Mouse (Mus musculus) heart, embryonic 14.5 days (tissue): ENCODE measurements at regions not wholly inside any gene's neighbourhood (a gene's known extent, or its start where the extent isn't known, plus 50 kb on each side); places are given as distances from the start of the nearest gene placed in this dataset.

Experiments
- ATAC-seq: fragments of 200-750 bp; cut with Nextera tagmentation; 2 replicates; pipeline ENCODE4 v1.8.0; 2017; ENCODE audit warnings: low read depth, moderate TSS enrichment; ENCODE audit not compliant: insufficient number of reproducible peaks, insufficient read depth, low FRiP score
- H3K27ac ChIP-seq, 2 experiments: fragments of 200-500 bp in 1 of 2; fragments of 300-500 bp in 1 of 2; sonication (generic) in 1 of 2; replicated peaks in 1 of 2; 2 replicates each; pipeline ENCODE4 v1.5.1; 2012 to 2014; ENCODE audit warnings: low read depth in 2 of 2, low read length in 2 of 2, control low read depth in 1 of 2, mild to moderate bottlenecking in 1 of 2, mixed read lengths in 1 of 2; ENCODE audit not compliant: control insufficient read depth in 1 of 2, insufficient read depth in 1 of 2
- H3K27me3 ChIP-seq: fragments of 300-500 bp; sonication (generic); 2 replicates; pipeline ENCODE4 v1.6.1; 2014; ENCODE audit warnings: mild to moderate bottlenecking, low read length, control low read depth; ENCODE audit not compliant: control insufficient read depth, insufficient read depth
- H3K36me3 ChIP-seq: fragments of 300-500 bp; sonication (generic); 2 replicates; pipeline ENCODE4 v1.6.1; 2014; ENCODE audit warnings: mild to moderate bottlenecking, control low read depth, low read length, mixed read lengths; ENCODE audit not compliant: control insufficient read depth, insufficient read depth
- H3K4me1 ChIP-seq, 2 experiments: fragments of 200-500 bp in 1 of 2; fragments of 300-500 bp in 1 of 2; sonication (generic) in 1 of 2; 2 replicates each; pipeline ENCODE4 v1.6.1; 2012 to 2014; ENCODE audit warnings: low read length in 2 of 2, control low read depth in 1 of 2, mixed read lengths in 1 of 2; ENCODE audit not compliant: control insufficient read depth in 2 of 2, insufficient read depth in 2 of 2
- H3K4me2 ChIP-seq: fragments of 300-500 bp; sonication (generic); 2 replicates; pipeline ENCODE4 v1.6.1; 2014; ENCODE audit warnings: mild to moderate bottlenecking, low read length
- H3K4me3 ChIP-seq, 2 experiments: fragments of 200-500 bp in 1 of 2; fragments of 300-500 bp in 1 of 2; sonication (generic) in 1 of 2; 2 replicates each; pipeline ENCODE4 v1.5.1; 2012 to 2014; ENCODE audit warnings: low read length in 2 of 2, mild to moderate bottlenecking in 2 of 2, control low read depth in 1 of 2, low read depth in 1 of 2, moderate library complexity in 1 of 2; ENCODE audit not compliant: control insufficient read depth in 1 of 2, insufficient read depth in 1 of 2
- H3K9ac ChIP-seq: fragments of 300-500 bp; sonication (generic); 2 replicates; pipeline ENCODE4 v1.6.1; 2014; ENCODE audit warnings: mild to moderate bottlenecking, low read length
- H3K9me3 ChIP-seq: fragments of 300-500 bp; sonication (generic); 2 replicates; pipeline ENCODE4 v1.6.1; 2016; ENCODE audit warnings: low read length, control low read depth; ENCODE audit not compliant: control insufficient read depth
- WGBS: fragments of 180-500 bp; shearing (Covaris S2); extraction: QIAGEN DNeasy Blood & Tissue Kit; methylation state at CpG from one replicate; pipeline ENCODE4 v1.1.7; 2014; 5-methylcytosine and 5-hydroxymethylcytosine counted together

DNA sequence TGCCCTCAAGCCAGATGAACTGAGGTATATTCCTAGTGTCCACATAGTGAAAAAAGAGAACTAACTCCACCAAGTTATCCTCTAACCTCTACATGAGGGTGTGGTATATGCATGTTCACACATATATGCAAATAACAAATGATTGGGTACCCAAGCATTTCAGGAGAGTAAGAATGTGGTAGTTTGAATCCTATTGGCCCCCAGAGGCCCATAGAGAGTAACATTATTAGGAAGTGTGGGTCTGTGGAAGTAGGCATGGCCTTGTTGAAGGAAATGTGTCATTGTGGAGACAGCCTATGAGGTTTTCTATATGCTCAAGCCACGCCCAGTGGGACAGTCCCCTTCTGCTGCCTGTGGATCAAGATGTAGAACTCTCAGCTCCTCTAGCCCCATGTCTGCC lies 125.6 kb upstream of the Mbnl1 start:
- H3K9me3 ChIP-seq = peaks cover 5% of the 10 kb centered on the region; the same call in 1 of the 2 replicates
- H3K4me3 ChIP-seq = no peak overlapping the region
- H3K9ac ChIP-seq = no peak overlapping the region
- H3K4me1 ChIP-seq = no peaks in the 10 kb centered on the region
- no peak for ATAC-seq
- WGBS = 95% methylated on average over 1 of the region's 1 CpGs
- H3K4me2 ChIP-seq = no peak overlapping the region
- no peaks in the 10 kb centered on the region for H3K27me3 ChIP-seq
- H3K36me3 ChIP-seq = no peaks in the 10 kb centered on the region
- no peak overlapping the region for H3K27ac ChIP-seq

DNA sequence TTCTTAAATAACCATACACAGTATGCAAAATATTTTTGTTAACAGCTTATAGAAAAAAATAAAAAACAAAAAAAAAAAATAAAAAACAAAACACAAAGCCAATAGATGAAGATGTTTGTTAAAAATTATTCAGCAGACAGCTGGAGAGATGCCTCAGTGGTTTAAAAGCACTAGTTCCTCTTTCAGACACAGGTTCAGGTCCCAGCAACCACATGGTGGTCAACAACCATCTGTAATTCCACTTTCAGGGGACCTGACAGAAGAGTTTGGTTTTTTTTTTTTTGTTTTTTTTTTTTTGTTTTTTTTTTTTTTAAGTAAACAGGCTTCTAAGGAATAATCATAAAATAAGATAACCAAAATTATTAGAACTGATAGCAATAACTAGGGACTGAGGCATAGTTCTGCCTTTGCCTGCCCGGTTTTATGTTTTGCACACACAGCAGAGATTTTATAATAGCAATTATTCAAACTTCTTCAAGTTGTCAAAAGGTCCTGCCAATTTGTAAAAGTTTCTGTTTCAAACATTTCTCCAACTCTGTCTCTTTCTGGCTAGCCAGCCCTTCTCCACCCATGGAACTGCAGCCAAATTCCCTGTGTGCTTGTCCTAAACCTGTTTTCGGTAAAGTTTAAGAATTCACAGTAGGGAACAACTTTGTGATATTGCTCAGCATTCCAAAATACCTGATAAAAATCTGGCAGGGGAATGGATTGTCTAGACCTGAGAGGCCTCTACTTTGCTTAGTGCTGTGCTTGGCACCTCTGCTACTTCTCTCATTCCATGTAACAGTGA lies 101.3 kb upstream of the Mbnl1 start:
- H3K36me3 ChIP-seq = no peaks in the 10 kb centered on the region
- no peak overlapping the region for H3K9ac ChIP-seq
- no peaks in the 10 kb centered on the region for H3K4me1 ChIP-seq
- ATAC-seq = no peak
- no peak overlapping the region for H3K27ac ChIP-seq
- no peak overlapping the region for H3K4me2 ChIP-seq
- WGBS = 77% methylated on average over 2 of the region's 2 CpGs
- H3K9me3 ChIP-seq = no peaks in the 10 kb centered on the region
- H3K4me3 ChIP-seq = no peak overlapping the region
- H3K27me3 ChIP-seq = no peaks in the 10 kb centered on the region

DNA sequence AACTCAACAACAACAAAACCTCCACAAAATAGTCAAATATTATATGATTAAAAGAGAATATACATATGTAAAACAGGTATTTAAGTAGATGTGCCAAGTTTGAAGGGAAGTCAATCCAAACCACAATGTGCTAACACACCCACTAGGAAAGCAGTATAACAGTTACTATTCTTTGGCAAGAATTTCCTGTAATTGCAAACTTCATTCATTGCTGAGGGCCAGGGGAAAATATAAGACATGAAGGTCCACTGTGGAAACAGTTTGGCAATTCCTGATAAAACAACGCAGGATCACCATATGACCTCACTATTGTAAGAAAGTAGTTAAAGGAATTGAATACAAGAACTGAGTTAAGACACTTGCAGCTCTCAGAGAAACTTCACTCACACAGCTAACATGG lies 99.0 kb upstream of the Mbnl1 start:
- Histone ChIP-seq H3K36me3 (no peaks in the 10 kb centered on the region), H3K4me2 (no peak overlapping the region), H3K27ac (no peak overlapping the region), H3K4me3 (no peak overlapping the region), H3K4me1 (no peaks in the 10 kb centered on the region), H3K27me3 (no peaks in the 10 kb centered on the region), H3K9me3 (no peaks in the 10 kb centered on the region), H3K9ac (no peak overlapping the region)
- no peak for ATAC-seq
- 64% methylated on average over 1 of the region's 1 CpGs for WGBS

DNA sequence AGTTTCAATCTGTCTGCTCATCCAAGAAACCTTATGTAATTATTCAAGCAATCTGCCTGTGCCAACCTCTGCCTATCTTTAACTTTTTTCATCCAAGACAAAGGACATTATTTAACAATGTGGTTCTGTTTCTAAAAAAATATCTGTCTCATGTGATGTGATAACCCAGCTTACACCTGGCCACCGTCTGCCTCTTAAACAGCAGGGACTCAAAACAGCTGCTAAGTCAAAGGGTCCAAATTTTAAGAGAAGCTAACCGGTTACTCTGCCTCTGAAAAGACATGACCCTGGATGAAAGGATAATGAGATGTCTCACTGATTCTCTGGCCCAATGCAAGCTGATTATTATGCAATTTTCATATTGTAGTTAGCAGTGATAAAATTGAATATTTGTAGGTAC lies 84.0 kb upstream of the Mbnl1 start:
- ATAC-seq = no peak

DNA sequence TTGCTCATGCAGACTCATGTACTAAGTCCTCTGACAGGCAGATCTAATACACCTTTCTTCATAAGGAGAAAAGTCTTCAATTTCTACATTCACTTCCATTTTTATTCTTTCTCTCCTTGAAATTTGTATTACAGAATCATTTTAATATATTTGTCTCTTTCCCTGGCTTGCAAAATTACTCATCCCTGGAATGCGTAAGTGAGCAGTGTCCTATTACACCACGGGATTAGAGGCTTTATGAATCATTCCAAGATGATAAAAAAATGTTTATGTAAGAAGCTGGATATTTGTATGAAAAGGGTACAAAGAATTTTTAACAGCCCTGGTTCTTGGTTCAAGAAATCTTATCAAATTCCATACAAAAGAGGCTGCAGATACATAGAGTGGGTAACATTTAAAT lies 83.6 kb upstream of the Mbnl1 start:
- 71% methylated on average over 2 of the region's 2 CpGs for WGBS
- H3K36me3 ChIP-seq = no peaks in the 10 kb centered on the region
- H3K9me3 ChIP-seq = no peaks in the 10 kb centered on the region
- no peaks in the 10 kb centered on the region for H3K27me3 ChIP-seq
- H3K4me2 ChIP-seq = no peak overlapping the region
- H3K4me1 ChIP-seq = no peaks in the 10 kb centered on the region
- no peak overlapping the region for H3K4me3 ChIP-seq
- no peak overlapping the region for H3K27ac ChIP-seq
- no peak overlapping the region for H3K9ac ChIP-seq
- ATAC-seq = no peak

More for the DNA sequence above, 84.0 kb upstream of the Mbnl1 start:
- no peaks in the 10 kb centered on the region for H3K9me3 ChIP-seq
- no peak overlapping the region for H3K4me3 ChIP-seq
- no peaks in the 10 kb centered on the region for H3K36me3 ChIP-seq
- WGBS = 52% methylated on average over 2 of the region's 2 CpGs
- no peak overlapping the region for H3K4me2 ChIP-seq
- no peak overlapping the region for H3K27ac ChIP-seq
- no peaks in the 10 kb centered on the region for H3K4me1 ChIP-seq
- no peak overlapping the region for H3K9ac ChIP-seq
- no peaks in the 10 kb centered on the region for H3K27me3 ChIP-seq

DNA sequence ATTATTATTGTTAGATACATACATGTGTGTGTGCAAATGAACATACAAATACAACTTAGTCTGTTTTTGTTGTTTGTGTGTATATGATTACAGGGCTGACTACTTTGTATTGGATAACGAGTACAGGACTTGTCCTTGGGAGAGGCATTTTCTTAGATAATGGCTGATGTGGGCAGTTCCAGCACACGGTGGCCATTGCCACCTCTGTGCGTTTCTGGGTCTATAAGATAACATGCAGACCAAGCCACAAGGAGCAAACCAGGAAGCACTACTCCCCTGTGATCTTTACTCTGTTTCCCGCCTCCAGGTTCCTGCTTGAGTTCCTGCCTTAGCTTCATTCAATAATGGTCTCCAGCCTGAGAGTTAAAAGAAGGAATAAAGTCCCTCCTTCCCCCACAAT lies 77.3 kb upstream of the Mbnl1 start:
- Histone ChIP-seq H3K36me3 (no peaks in the 10 kb centered on the region), H3K4me3 (no peak overlapping the region), H3K9ac (no peak overlapping the region), H3K4me2 (no peak overlapping the region), H3K27me3 (no peaks in the 10 kb centered on the region), H3K9me3 (no peaks in the 10 kb centered on the region), H3K27ac (no peak overlapping the region), H3K4me1 (no peaks in the 10 kb centered on the region)
- WGBS = 56% methylated on average over 4 of the region's 4 CpGs
- no peak for ATAC-seq

DNA sequence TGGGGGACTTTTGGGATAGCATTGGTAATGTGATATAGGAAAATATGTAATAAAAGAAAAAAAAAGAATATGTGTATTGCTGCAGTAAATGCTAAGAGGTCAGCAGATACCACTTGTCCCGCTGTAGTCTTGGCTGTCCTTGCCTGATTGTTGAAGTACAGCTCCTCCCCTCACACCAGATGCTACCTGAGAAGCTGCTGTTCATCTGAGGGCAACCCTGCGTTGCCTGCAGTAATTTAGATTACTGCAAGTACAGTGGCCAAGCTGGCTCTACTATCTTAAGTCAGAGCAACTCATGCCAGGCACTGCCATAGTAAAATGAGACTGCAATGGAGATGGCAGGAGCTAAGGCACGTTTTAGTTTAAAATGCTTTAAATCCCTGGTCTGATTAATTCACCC lies 75.7 kb upstream of the Mbnl1 start:
- Histone ChIP-seq H3K4me2 (no peak overlapping the region), H3K9ac (no peak overlapping the region), H3K9me3 (no peaks in the 10 kb centered on the region), H3K27ac (no peak overlapping the region), H3K4me3 (no peak overlapping the region), H3K27me3 (no peaks in the 10 kb centered on the region), H3K4me1 (no peaks in the 10 kb centered on the region), H3K36me3 (no peaks in the 10 kb centered on the region)
- 78% methylated on average over 3 of the region's 3 CpGs for WGBS
- ATAC-seq = no peak

DNA sequence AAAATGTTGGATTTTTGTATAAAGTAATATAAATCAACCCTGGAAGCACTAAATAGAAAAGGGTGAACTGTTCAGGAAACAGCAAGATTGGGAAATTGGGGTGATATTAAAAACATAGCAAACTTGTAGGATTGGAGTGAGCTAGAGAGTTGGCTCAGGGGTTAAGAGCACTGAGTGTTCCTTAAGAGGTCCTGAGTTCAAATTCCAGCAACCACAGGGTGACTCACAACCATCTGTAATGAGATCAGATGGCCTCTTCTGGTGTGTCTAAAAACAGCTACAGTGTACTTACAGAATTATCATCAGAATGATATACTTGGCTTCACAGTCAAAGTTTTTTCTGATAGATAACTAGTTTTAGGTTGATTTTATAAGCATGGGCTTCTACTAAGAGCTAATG lies 73.8 kb upstream of the Mbnl1 start:
- Histone ChIP-seq H3K4me1 (no peaks in the 10 kb centered on the region), H3K9me3 (no peaks in the 10 kb centered on the region), H3K27me3 (no peaks in the 10 kb centered on the region), H3K4me2 (no peak overlapping the region), H3K27ac (no peak overlapping the region), H3K4me3 (no peak overlapping the region), H3K36me3 (no peaks in the 10 kb centered on the region), H3K9ac (no peak overlapping the region)
- no peak for ATAC-seq
